Mouse (Mus musculus): ENCODE measurements at regions not wholly inside any gene's neighbourhood (a gene's known extent, or its start where the extent isn't known, plus 50 kb on each side); places are given as distances from the start of the nearest gene placed in this dataset.

- peak; percentile 55 for DNase-seq
Observed at GRCm38 (mm10) chr13:28750949-28751692, 202.4 kb downstream of the Sox4 start.

GRCm38 (mm10) chr13:28740158-28740670 lies 213.3 kb downstream of the Sox4 start:
- peak; percentile 14 for DNase-seq

GRCm38 (mm10) chr13:28738160-28739100 lies 215.1 kb downstream of the Sox4 start:
- DNase-seq: peak; percentile 51

- DNase-seq: no peak
Observed at GRCm38 (mm10) chr13:28732475-28732874, 221.0 kb downstream of the Sox4 start.

GRCm38 (mm10) chr13:28732036-28732435 lies 221.5 kb downstream of the Sox4 start:
- no peak for DNase-seq

GRCm38 (mm10) chr13:28730059-28730580 lies 223.4 kb downstream of the Sox4 start:
- DNase-seq: no peak

GRCm38 (mm10) chr13:28728768-28729167 lies 224.7 kb downstream of the Sox4 start:
- DNase-seq: no peak

GRCm38 (mm10) chr13:28724300-28724699 lies 229.2 kb downstream of the Sox4 start:
- peak; percentile 46 for DNase-seq

GRCm38 (mm10) chr13:28722074-28722473 lies 231.4 kb downstream of the Sox4 start:
- DNase-seq: no peak

- DNase-seq: no peak
Observed at GRCm38 (mm10) chr13:28721548-28721981, 231.9 kb downstream of the Sox4 start.

GRCm38 (mm10) chr13:28720639-28721239 lies 232.8 kb downstream of the Sox4 start:
- DNase-seq: peak; percentile 43

- DNase-seq: no peak
Observed at GRCm38 (mm10) chr13:28720169-28720568, 233.3 kb downstream of the Sox4 start.

- no peak for DNase-seq
Observed at GRCm38 (mm10) chr13:28718868-28719265, 234.6 kb downstream of the Sox4 start.

- DNase-seq: no peak
Observed at GRCm38 (mm10) chr13:28718169-28718867, 235.2 kb downstream of the Sox4 start.

GRCm38 (mm10) chr13:28717404-28717803 lies 236.1 kb downstream of the Sox4 start:
- DNase-seq: no peak

GRCm38 (mm10) chr13:28709966-28710365 lies 243.5 kb downstream of the Sox4 start:
- no peak for DNase-seq

- DNase-seq: no peak
Observed at GRCm38 (mm10) chr13:28701309-28701708, 252.2 kb downstream of the Sox4 start.

GRCm38 (mm10) chr13:28700081-28700480 lies 253.4 kb downstream of the Sox4 start:
- DNase-seq: no peak

GRCm38 (mm10) chr13:28699490-28700032 lies 254.0 kb downstream of the Sox4 start:
- no peak for DNase-seq

- no peak for DNase-seq
Observed at GRCm38 (mm10) chr13:28697796-28698678, 255.5 kb downstream of the Sox4 start.

GRCm38 (mm10) chr13:28693078-28693477 lies 260.4 kb downstream of the Sox4 start:
- DNase-seq: no peak
